Mouse (Mus musculus): ENCODE data around the gene Knstrn. TPM values are rescaled to one million over a fixed set of nuclear protein-coding genes. Genes with fewer than 3 reads are reported as not detected.

Knstrn gene
- polyA plus RNA-seq, 1 experiment, result not detected

- WGBS, result 94% methylated on average over 4 of the region's 4 CpGs
- no peak overlapping the region for H3K4me3 ChIP-seq (ENCODE audit: insufficient read depth, low read depth, low read length)
- peaks cover 9% of the 10 kb centered on the region for H3K4me1 ChIP-seq (ENCODE audit: control insufficient read depth, insufficient read depth, low read length)
- no peak overlapping the region for H3K27ac ChIP-seq (ENCODE audit: insufficient read depth, low read depth, low read length)
- TF ChIP-seq POLR2A (IDR thresholded peaks at IDR 0.05; ENCODE audit: insufficient read depth, low read depth, low read length) (no peak), CTCF (IDR thresholded peaks at IDR 0.05; ENCODE audit: insufficient read depth, low read depth, low read length) (no peak)
Measured at GRCm38 (mm10) chr2:118891173-118891572, 77.4 kb downstream of the Knstrn start.

GRCm38 (mm10) chr2:118895990-118896913, 82.4 kb downstream of the Knstrn start:
- no peak overlapping the region for H3K27ac ChIP-seq (ENCODE audit: insufficient read depth, low read depth, low read length)

GRCm38 (mm10) chr2:118896914-118897291, 83.1 kb downstream of the Knstrn start:
- Histone ChIP-seq H3K4me3 (ENCODE audit: insufficient read depth, low read depth, low read length) (peak overlapping the region; percentile 58), H3K4me1 (ENCODE audit: control insufficient read depth, insufficient read depth, low read length) (peaks cover 43% of the 10 kb centered on the region), H3K27ac (ENCODE audit: insufficient read depth, low read depth, low read length) (no peak overlapping the region)
- TF ChIP-seq CTCF (IDR thresholded peaks at IDR 0.05; ENCODE audit: insufficient read depth, low read depth, low read length) (no peak), POLR2A (IDR thresholded peaks at IDR 0.05; ENCODE audit: insufficient read depth, low read depth, low read length) (no peak)
- WGBS, result under 1% methylated on average over 13 of the region's 13 CpGs

More at GRCm38 (mm10) chr2:118895990-118896913, 82.4 kb downstream of the Knstrn start:
- WGBS, result 9% methylated on average over 38 of the region's 38 CpGs
- H3K4me3 ChIP-seq (ENCODE audit: insufficient read depth, low read depth, low read length), result peak overlapping the region; percentile 58
- TF ChIP-seq POLR2A (IDR thresholded peaks at IDR 0.05; ENCODE audit: insufficient read depth, low read depth, low read length) (no peak), CTCF (IDR thresholded peaks at IDR 0.05; ENCODE audit: insufficient read depth, low read depth, low read length) (no peak)
- H3K4me1 ChIP-seq (ENCODE audit: control insufficient read depth, insufficient read depth, low read length), result peaks cover 43% of the 10 kb centered on the region

- peaks cover 43% of the 10 kb centered on the region for H3K4me1 ChIP-seq (ENCODE audit: control insufficient read depth, insufficient read depth, low read length)
- no peak overlapping the region for H3K27ac ChIP-seq (ENCODE audit: insufficient read depth, low read depth, low read length)
- TF ChIP-seq POLR2A (IDR thresholded peaks at IDR 0.05; ENCODE audit: insufficient read depth, low read depth, low read length) (no peak), CTCF (IDR thresholded peaks at IDR 0.05; ENCODE audit: insufficient read depth, low read depth, low read length) (no peak)
- peak overlapping the region; percentile 58 for H3K4me3 ChIP-seq (ENCODE audit: insufficient read depth, low read depth, low read length)
- WGBS, result 25% methylated on average over 7 of the region's 7 CpGs
Measured at GRCm38 (mm10) chr2:118897392-118897791, 83.6 kb downstream of the Knstrn start.

- no peak overlapping the region for H3K27ac ChIP-seq (ENCODE audit: insufficient read depth, low read depth, low read length)
- 21% methylated on average over 11 of the region's 11 CpGs for WGBS
- TF ChIP-seq CTCF (IDR thresholded peaks at IDR 0.05; ENCODE audit: insufficient read depth, low read depth, low read length) (no peak), POLR2A (IDR thresholded peaks at IDR 0.05; ENCODE audit: insufficient read depth, low read depth, low read length) (no peak)
- H3K4me1 ChIP-seq (ENCODE audit: control insufficient read depth, insufficient read depth, low read length), result peaks cover 45% of the 10 kb centered on the region
- no peak overlapping the region for H3K4me3 ChIP-seq (ENCODE audit: insufficient read depth, low read depth, low read length)
Measured at GRCm38 (mm10) chr2:118897808-118898207, 84.0 kb downstream of the Knstrn start.

- TF ChIP-seq POLR2A (IDR thresholded peaks at IDR 0.05; ENCODE audit: insufficient read depth, low read depth, low read length) (no peak), CTCF (IDR thresholded peaks at IDR 0.05; ENCODE audit: insufficient read depth, low read depth, low read length) (no peak)
Measured at GRCm38 (mm10) chr2:118898771-118899170, 85.0 kb downstream of the Knstrn start.

GRCm38 (mm10) chr2:118899306-118899705, 85.5 kb downstream of the Knstrn start:
- H3K4me3 ChIP-seq (ENCODE audit: insufficient read depth, low read depth, low read length), result no peak overlapping the region
- TF ChIP-seq CTCF (IDR thresholded peaks at IDR 0.05; ENCODE audit: insufficient read depth, low read depth, low read length) (no peak), POLR2A (IDR thresholded peaks at IDR 0.05; ENCODE audit: insufficient read depth, low read depth, low read length) (no peak)
- 63% methylated on average over 7 of the region's 7 CpGs for WGBS
- H3K4me1 ChIP-seq (ENCODE audit: control insufficient read depth, insufficient read depth, low read length), result peaks cover 57% of the 10 kb centered on the region
- no peak overlapping the region for H3K27ac ChIP-seq (ENCODE audit: insufficient read depth, low read depth, low read length)

More at GRCm38 (mm10) chr2:118898771-118899170, 85.0 kb downstream of the Knstrn start:
- WGBS, result 54% methylated on average over 4 of the region's 4 CpGs
- Histone ChIP-seq H3K4me3 (ENCODE audit: insufficient read depth, low read depth, low read length) (no peak overlapping the region), H3K4me1 (ENCODE audit: control insufficient read depth, insufficient read depth, low read length) (peaks cover 52% of the 10 kb centered on the region), H3K27ac (ENCODE audit: insufficient read depth, low read depth, low read length) (no peak overlapping the region)

- 4% methylated on average over 32 of the region's 32 CpGs for WGBS
- TF ChIP-seq POLR2A (IDR thresholded peaks at IDR 0.05; ENCODE audit: insufficient read depth, low read depth, low read length) (no peak), CTCF (IDR thresholded peaks at IDR 0.05; ENCODE audit: insufficient read depth, low read depth, low read length) (no peak)
- H3K4me3 ChIP-seq (ENCODE audit: insufficient read depth, low read depth, low read length), result peak within 1 kb of the TSS; percentile 88
- H3K4me1 ChIP-seq (ENCODE audit: control insufficient read depth, insufficient read depth, low read length), result peaks cover 60% of the 10 kb centered on the region
- H3K27ac ChIP-seq (ENCODE audit: insufficient read depth, low read depth, low read length), result peak within 1 kb of the TSS; percentile 52; the same call in 1 of the 2 replicates
Measured at GRCm38 (mm10) chr2:118899981-118900825, 86.4 kb downstream of the Knstrn start, which contains the start of gene Bahd1. TSS of gene Bahd1 (plus strand) at chr2:118900377.
